Mouse (Mus musculus) heart, adult 2 months (tissue): ENCODE data around the gene Adcy7. TPM values are rescaled to one million over a fixed set of nuclear protein-coding genes. Genes with fewer than 3 reads are reported as not detected.

Experiments
- DNase-seq, 2 experiments: peaks; one replicate each; pipeline ENCODE4 v3.0.0; 2021
- H3K27ac ChIP-seq: fragments of 200-600 bp; 2 replicates; pipeline ENCODE4 v1.8.1; 2022
- H3K27me3 ChIP-seq: fragments of 200-500 bp; 2 replicates; pipeline ENCODE4 v1.6.1; 2012; ENCODE audit warnings: mild to moderate bottlenecking, low read length, inconsistent platforms, mixed read lengths; ENCODE audit not compliant: control insufficient read depth, insufficient read depth
- H3K36me3 ChIP-seq: fragments of 200-500 bp; 2 replicates; pipeline ENCODE4 v1.6.1; 2012; ENCODE audit warnings: low read length, inconsistent platforms; ENCODE audit not compliant: control insufficient read depth, insufficient read depth
- H3K4me1 ChIP-seq: fragments of 200-500 bp; 2 replicates; pipeline ENCODE4 v1.6.1; 2011; ENCODE audit warnings: low read length; ENCODE audit not compliant: control insufficient read depth, insufficient read depth
- H3K4me3 ChIP-seq: fragments of 200-600 bp; 2 replicates; pipeline ENCODE4 v1.8.1; 2022
- H3K79me2 ChIP-seq: fragments of 200-500 bp; replicated peaks from 2 replicates; pipeline ENCODE4 v1.6.1; 2012; ENCODE audit warnings: mild to moderate bottlenecking, inconsistent platforms, low read length, moderate library complexity, mixed read lengths; ENCODE audit not compliant: control insufficient read depth, insufficient read depth
- H3K9ac ChIP-seq: fragments of 200-500 bp; 2 replicates; pipeline ENCODE4 v1.6.1; 2012; ENCODE audit warnings: low read depth, mild to moderate bottlenecking, control low read depth, inconsistent platforms, low read length, mixed read lengths
- CTCF ChIP-seq: fragments of 200-600 bp; IDR thresholded peaks from 2 replicates; pipeline ENCODE4 v1.8.1; 2022; ENCODE audit warnings: antibody characterized with exemption, mild to moderate bottlenecking, moderate library complexity
- EP300 ChIP-seq: fragments of 200-500 bp; IDR thresholded peaks from 2 replicates; pipeline ENCODE4 v1.6.1; 2011; ENCODE audit warnings: low read depth, low read length, control low read depth; ENCODE audit not compliant: insufficient read depth
- POLR2A ChIP-seq: fragments of 200-500 bp; IDR thresholded peaks from 2 replicates; pipeline ENCODE4 v1.6.1; 2011; ENCODE audit warnings: mild to moderate bottlenecking, low read depth, low read length, control low read depth; ENCODE audit not compliant: insufficient read depth
- WGBS: fragments of 180-500 bp; shearing (Covaris S2); methylation state at CpG from one replicate; pipeline ENCODE4 v1.1.7; 2018; 5-methylcytosine and 5-hydroxymethylcytosine counted together
- intact Hi-C: fragments of 180-260 bp; cut with DNase I; formaldehyde crosslinking; loops from one replicate; pipeline ENCODE4 v1.15.1; 2025
- polyA plus RNA-seq: library from polyadenylated mRNA; depleted of rRNA; stranded (reverse); fragments of >200 nt; gene quantifications from 2 replicates; pipeline ENCODE4 v1.2.3, GENCODE M21; 2012
- total RNA-seq, 2 experiments: library from RNA; stranded (reverse); gene quantifications; 2 replicates each; pipeline ENCODE4 v1.2.3; 2021

Gene Adcy7
- total and polyA plus RNA-seq, 3 experiments, result 5.9 to 10.5 (median 7.6) TPM

GRCm38 (mm10) chr8:88279670-88280069 is 7.5 kb downstream of the Adcy7 start:
- TF ChIP-seq CTCF, result no peak
- no peaks in the 10 kb centered on the region for H3K27me3 ChIP-seq
- no peaks in the 10 kb centered on the region for H3K36me3 ChIP-seq
- no peak overlapping the region for H3K27ac ChIP-seq
- WGBS, result 33% methylated on average over 6 of the region's 6 CpGs
- H3K9ac ChIP-seq, result no peak overlapping the region
- H3K4me1 ChIP-seq, result peaks cover 13% of the 10 kb centered on the region
- no peaks in the 10 kb centered on the region for H3K79me2 ChIP-seq
- H3K4me3 ChIP-seq, result no peak overlapping the region
- DNase-seq, result peak in 1 of 2 experiments; percentile 36
- intact Hi-C loops, result no loop called here

- no peaks in the 10 kb centered on the region for H3K27me3 ChIP-seq
- H3K36me3 ChIP-seq, result no peaks in the 10 kb centered on the region
- H3K27ac ChIP-seq, result no peak overlapping the region
- no peak for TF ChIP-seq EP300
- no peak for TF ChIP-seq POLR2A
- no peak for TF ChIP-seq CTCF
- no peak overlapping the region for H3K9ac ChIP-seq
- H3K4me1 ChIP-seq, result peaks cover 13% of the 10 kb centered on the region
- H3K79me2 ChIP-seq, result no peaks in the 10 kb centered on the region
- WGBS, result 92% methylated on average over 7 of the region's 7 CpGs
- intact Hi-C loops, result no loop called here
- no peak overlapping the region for H3K4me3 ChIP-seq
- DNase-seq, result no peak
These were observed 8.7 kb downstream of the Adcy7 start for GRCm38 (mm10) chr8:88280904-88281303.

- peak; percentile 79 to 90 for DNase-seq
- H3K36me3 ChIP-seq, result no peaks in the 10 kb centered on the region
- intact Hi-C loops, result no loop called here
- H3K4me3 ChIP-seq, result no peak overlapping the region
- no peak overlapping the region for H3K9ac ChIP-seq
- H3K4me1 ChIP-seq, result peaks cover 14% of the 10 kb centered on the region
- H3K27ac ChIP-seq, result peak overlapping the region; percentile 43
- no peaks in the 10 kb centered on the region for H3K27me3 ChIP-seq
- H3K79me2 ChIP-seq, result no peaks in the 10 kb centered on the region
- 17% methylated on average over 8 of the region's 8 CpGs for WGBS
- TF ChIP-seq EP300, result peak; percentile 88
- no peak for TF ChIP-seq CTCF
These were observed 10.5 kb downstream of the Adcy7 start for GRCm38 (mm10) chr8:88282684-88283083.

GRCm38 (mm10) chr8:88283243-88284115 is 11.3 kb downstream of the Adcy7 start:
- Histone ChIP-seq H3K9ac (no peak overlapping the region), H3K4me3 (no peak overlapping the region), H3K27me3 (no peaks in the 10 kb centered on the region), H3K4me1 (peaks cover 17% of the 10 kb centered on the region), H3K36me3 (no peaks in the 10 kb centered on the region), H3K27ac (peak overlapping the region; percentile 43), H3K79me2 (no peaks in the 10 kb centered on the region)
- intact Hi-C loops, result no loop called here
- WGBS, result 67% methylated on average over 13 of the region's 13 CpGs
- peak in 1 of 2 experiments; percentile 20 for DNase-seq
- no peak for TF ChIP-seq POLR2A
- no peak for TF ChIP-seq CTCF
- no peak for TF ChIP-seq EP300

GRCm38 (mm10) chr8:88284738-88285137 is 12.5 kb downstream of the Adcy7 start:
- Histone ChIP-seq H3K4me3 (no peak overlapping the region), H3K27ac (peak overlapping the region; percentile 41), H3K27me3 (no peaks in the 10 kb centered on the region), H3K79me2 (no peaks in the 10 kb centered on the region), H3K9ac (no peak overlapping the region), H3K4me1 (peaks cover 14% of the 10 kb centered on the region), H3K36me3 (no peaks in the 10 kb centered on the region)
- WGBS, result 46% methylated on average over 7 of the region's 7 CpGs
- TF ChIP-seq EP300, result no peak
- 0 out of 2 replicates have a peak, but pooled peaks have one; percentile 23 for TF ChIP-seq POLR2A
- TF ChIP-seq CTCF, result no peak
- DNase-seq, result peak in 1 of 2 experiments; percentile 44
- intact Hi-C loops, result no loop called here

- WGBS, result 89% methylated on average over 8 of the region's 8 CpGs
- Histone ChIP-seq H3K9ac (no peak overlapping the region), H3K27ac (peak overlapping the region; percentile 41), H3K79me2 (no peaks in the 10 kb centered on the region), H3K4me1 (peaks cover 14% of the 10 kb centered on the region), H3K4me3 (no peak overlapping the region), H3K27me3 (no peaks in the 10 kb centered on the region), H3K36me3 (no peaks in the 10 kb centered on the region)
- no peak for TF ChIP-seq POLR2A
- no peak for TF ChIP-seq EP300
- TF ChIP-seq CTCF, result peak; percentile 35; the same call in 1 of the 2 replicates
- DNase-seq, result peak in 1 of 2 experiments; percentile 33
- intact Hi-C loops, result no loop called here
These were observed 13.5 kb downstream of the Adcy7 start for GRCm38 (mm10) chr8:88285469-88286356.
